Mouse (Mus musculus) monocyte, adult 5-6 weeks (primary cell): Measurements from ENCODE around the gene Amotl1. TPM values are rescaled to one million over a fixed set of nuclear protein-coding genes. Genes with fewer than 3 reads are reported as not detected.
A peak's percentile ranks its signal among the peaks of the same experiment; 100 is the strongest.

ENCODE experiments used
- ATAC-seq: fragments of 153-309, 156-312 bp; replicated peaks from 2 replicates; pipeline ENCODE4 v1.8.0; 2017; ENCODE audit warnings: mild to moderate bottlenecking; ENCODE audit not compliant: low TSS enrichment, insufficient number of reproducible peaks, severe bottlenecking, poor library complexity, low FRiP score
- total RNA-seq: library from RNA; stranded (forward); fragments of 200-1000, 200-491, 200-594 nt; gene quantifications from 3 replicates; pipeline ENCODE4 v1.2.3, GENCODE M21; 2017

The Amotl1 gene
- total RNA-seq, 1 experiment from 2014 or later, result not detected

DNA sequence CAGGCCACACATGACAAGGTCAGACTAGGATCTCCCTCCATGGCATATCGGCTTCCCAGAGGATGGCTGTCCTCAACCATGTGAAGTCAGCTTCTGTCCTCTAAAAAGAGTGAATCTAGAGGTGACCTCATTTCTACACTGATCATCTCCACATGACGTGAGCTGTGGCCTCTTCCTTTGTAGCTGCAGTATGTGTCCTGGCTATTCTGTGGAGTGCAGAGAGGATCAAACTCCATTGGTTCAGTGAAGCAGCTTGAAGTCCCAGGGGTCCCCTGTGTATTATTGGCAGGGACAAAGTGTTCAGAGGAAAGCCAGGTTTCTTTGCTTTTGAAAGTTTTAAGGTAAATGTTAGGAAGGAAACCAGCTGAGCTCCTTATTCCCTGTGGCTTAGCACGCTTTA is 126.8 kb downstream of the Amotl1 start:
- ATAC-seq, result no peak

- ATAC-seq, result no peak
Observed at GRCm38 (mm10) chr9:14517296-14517695, 127.6 kb downstream of the Amotl1 start.

- ATAC-seq, result no peak
Observed at GRCm38 (mm10) chr9:14512633-14513445, 132.0 kb downstream of the Amotl1 start.

- ATAC-seq, result no peak
Observed at GRCm38 (mm10) chr9:14500916-14501424, 143.9 kb downstream of the Amotl1 start.

GRCm38 (mm10) chr9:14500023-14500915 is 144.6 kb downstream of the Amotl1 start, which contains the start of the genes Kdm4d and Cwc15:
Kdm4d (minus strand) TSS chr9:14500482.
Cwc15 (plus strand) TSS chr9:14500617.
- ATAC-seq, result peak; percentile 88

DNA sequence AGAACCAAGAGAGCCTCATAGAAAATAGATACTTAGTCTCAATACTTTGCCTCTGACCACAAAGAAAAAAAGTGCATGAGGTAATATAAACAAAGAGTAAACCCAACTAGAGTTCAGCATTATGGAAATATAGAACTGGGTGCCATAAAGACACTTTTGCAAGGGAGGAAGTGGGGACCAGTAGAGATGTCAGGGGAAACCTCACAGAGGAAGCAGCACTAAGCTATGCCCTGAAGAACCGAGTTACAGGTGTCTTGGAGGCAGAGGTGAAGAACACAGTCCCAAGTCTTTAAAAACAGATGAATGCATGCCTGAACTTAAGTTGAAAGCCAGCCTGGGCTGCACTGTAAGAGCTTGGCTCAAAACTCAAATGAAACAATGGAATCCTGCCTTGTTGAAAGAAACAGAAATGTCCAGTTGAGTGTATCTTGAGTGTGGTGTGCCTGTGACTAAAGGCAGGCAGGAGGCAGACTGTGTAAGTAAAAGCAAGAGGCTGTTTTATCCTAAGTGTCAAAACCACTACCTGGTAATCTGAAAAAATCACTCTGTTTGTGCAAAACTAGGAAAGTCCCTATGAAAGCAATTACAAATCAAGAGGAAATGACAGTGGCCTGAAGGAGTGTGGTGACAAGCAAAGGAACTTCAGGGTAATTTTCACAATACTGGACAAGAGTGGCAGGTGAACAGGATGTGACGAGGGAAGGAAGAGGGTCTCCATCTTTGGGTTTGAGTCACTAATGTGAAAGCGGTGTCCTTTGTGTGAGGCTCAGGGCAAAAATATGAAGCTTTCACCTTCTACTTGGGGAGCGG is 145.8 kb downstream of the Amotl1 start:
- ATAC-seq, result 0 out of 2 replicates have a peak, but pooled peaks have one; percentile 3

Other genes starting within 250 kb of the Amotl1 start
- gene Kdm4d, start 144.6 kb downstream of the Amotl1 start, total RNA-seq, result 0.68 to 1.7 TPM (median 0.85 TPM) in 3 replicates
- gene Cwc15, start 144.4 kb downstream of the Amotl1 start, total RNA-seq, result 234 to 340 TPM (median 320 TPM) in 3 replicates
- gene Piwil4, start 95.7 kb upstream of the Amotl1 start, total RNA-seq, result not detected in 3 replicates
- 12.1 to 18.8 TPM (median 17.1 TPM) in 3 replicates for gene Fut4, start 107.3 kb upstream of the Amotl1 start, total RNA-seq
- not detected in 3 replicates for gene 1700012B09Rik, start 126.0 kb upstream of the Amotl1 start, total RNA-seq
- gene Mre11a, start 139.6 kb upstream of the Amotl1 start, total RNA-seq, result 15.9 to 34.9 TPM (median 19.8 TPM) in 3 replicates
- 25.3 to 39.9 TPM (median 37.0 TPM) in 3 replicates for gene Ankrd49, start 139.8 kb upstream of the Amotl1 start, total RNA-seq
- 0.11 TPM in 1 of 3 replicates, not detected in the others for gene Gpr83, start 215.2 kb upstream of the Amotl1 start, total RNA-seq